Mouse (Mus musculus) bone marrow, adult 2 months (tissue): ENCODE results near the gene Axdnd1.

Source experiments
- CTCF ChIP-seq: fragments of 200-500 bp; IDR thresholded peaks from 2 replicates; pipeline ENCODE4 v1.5.1; 2011; ENCODE audit warnings: low read length, control low read depth; ENCODE audit not compliant: control insufficient read depth, insufficient read depth
- POLR2A ChIP-seq: fragments of 200-500 bp; IDR thresholded peaks from 2 replicates; pipeline ENCODE4 v1.6.1; 2011; ENCODE audit warnings: low read depth, mild to moderate bottlenecking, control low read depth, low read length, borderline replicate concordance; ENCODE audit not compliant: control insufficient read depth

DNA sequence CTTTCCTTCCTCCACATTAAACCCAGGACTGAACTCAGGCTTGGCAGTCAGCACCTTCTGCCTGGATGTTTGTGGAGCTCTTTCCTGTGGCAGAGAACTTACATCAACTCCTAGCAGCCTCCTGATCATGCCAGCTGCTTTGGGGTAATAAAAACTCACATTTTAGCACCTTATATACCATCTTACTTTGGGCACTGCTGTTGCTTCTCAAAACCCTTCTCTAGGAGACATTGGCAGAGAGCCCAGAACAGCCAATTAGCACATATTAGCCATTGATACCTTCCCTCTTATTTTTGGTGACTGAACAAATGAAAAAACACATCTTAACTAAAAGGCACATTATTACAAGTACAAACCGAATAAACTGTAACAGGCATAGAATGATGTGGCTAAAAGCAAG lies 24.1 kb upstream of the Axdnd1 start:
- TF ChIP-seq CTCF (no peak), POLR2A (no peak)
